Mouse (Mus musculus): ENCODE measurements around the gene Gm28035. TPM values are rescaled to one million over a fixed set of nuclear protein-coding genes. Genes with fewer than 3 reads are reported as not detected.

The Gm28035 gene
- polyA plus RNA-seq, 1 experiment: 8.6 TPM

DNA sequence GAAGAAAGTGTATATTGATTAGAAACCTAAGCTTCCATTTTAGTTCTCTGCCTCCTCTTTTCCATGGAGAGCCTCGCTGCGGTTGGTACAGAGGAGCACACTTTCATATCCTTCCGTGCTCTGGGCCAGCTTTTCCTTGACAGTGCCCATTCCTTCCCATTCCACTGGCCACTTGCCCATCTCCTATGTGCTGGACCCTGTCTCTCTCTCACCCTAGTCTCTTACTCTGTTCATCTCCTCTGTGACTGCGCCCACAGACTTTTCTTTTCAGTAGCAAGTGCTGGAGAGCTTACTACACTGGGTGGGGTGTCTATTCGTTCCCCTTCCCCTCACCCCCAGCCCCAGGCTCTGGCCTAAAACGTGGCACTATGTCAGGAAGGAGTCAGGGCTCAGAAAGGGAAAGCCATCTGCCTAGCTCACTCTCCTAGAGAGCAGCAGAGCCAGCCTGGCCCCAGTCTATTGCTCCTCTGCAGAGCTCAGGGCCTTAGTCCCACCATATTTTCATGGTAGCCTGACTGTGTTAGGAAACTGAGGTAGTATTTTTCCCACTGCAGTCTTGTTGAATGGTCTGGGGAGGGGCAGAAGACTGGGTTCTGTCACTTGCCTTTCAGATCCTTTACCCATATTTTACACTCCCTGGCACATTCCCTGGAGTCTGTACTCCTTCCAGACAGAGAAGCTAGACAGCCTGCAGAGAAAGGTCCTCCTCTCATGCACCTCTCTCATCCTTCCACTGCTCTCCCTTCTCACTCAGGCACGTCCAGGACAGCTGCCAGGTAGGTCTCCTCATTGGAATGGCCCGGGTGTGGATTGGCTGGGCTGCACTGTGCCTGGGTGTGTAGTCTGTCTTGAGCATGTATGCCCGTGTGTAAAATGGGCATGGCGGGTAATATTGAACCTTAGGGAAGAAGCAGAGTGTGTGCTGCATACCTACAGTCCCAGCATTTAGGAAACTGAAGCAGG is 10.1 kb downstream of the Gm28035 start:
- H3K27me3 ChIP-seq (ENCODE audit: control insufficient read depth, insufficient read depth, low read length): no peaks in the 10 kb centered on the region
- DNase-seq: peak in 1 of 2 experiments; percentile 34
- peaks cover 36% of the 10 kb centered on the region for H3K4me1 ChIP-seq (ENCODE audit: control insufficient read depth, insufficient read depth, low read length)
- H3K27ac ChIP-seq (ENCODE audit: insufficient read depth, low read length): peak overlapping the region; percentile 50; the same call in 1 of the 2 replicates
- H3K4me3 ChIP-seq (replicated peaks; ENCODE audit: insufficient read depth, low read depth, low read length): no peak overlapping the region
- WGBS: 26% methylated on average over 10 of the region's 10 CpGs
- TF ChIP-seq POLR2A (IDR thresholded peaks at IDR 0.05; ENCODE audit: borderline replicate concordance, insufficient read depth, low read length) (no peak), CTCF (IDR thresholded peaks at IDR 0.05; ENCODE audit: borderline replicate concordance, insufficient read depth, low read depth, low read length) (no peak)

DNA sequence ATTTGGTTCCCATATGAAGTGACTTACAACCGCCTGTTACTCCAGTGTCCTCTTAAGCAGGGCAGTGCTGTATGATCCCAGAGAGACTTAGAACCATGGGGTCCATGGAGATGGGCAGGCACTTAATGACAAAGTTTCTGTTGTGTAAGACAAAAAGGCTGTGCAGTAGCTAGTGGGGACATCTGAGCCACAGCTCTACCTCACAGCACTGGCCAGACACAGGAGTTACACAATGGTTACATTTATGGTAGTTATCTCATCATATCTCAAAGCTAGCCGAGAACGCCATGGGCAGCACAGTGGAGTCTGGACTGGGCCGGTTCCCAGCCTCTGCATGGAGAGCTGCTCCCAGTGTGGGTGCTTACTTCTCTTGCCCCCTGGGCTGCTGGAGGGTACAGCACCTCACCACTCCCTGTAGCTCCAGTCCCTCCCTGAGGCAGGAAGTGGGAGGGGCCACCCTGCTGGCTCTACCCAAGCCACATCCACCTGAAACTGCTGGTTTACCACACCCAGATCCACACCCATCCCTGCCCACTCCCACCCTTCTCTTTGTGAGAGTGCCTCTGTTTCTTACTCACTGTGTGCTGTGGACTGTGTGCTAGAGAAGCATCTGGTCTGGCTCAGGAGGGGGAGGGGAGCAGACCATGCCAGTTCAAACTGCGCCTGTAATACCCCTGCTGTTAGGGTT is 11.2 kb downstream of the Gm28035 start:
- no peak overlapping the region for H3K4me3 ChIP-seq (replicated peaks; ENCODE audit: insufficient read depth, low read depth, low read length)
- no peak overlapping the region for H3K27ac ChIP-seq (ENCODE audit: insufficient read depth, low read length)
- H3K4me1 ChIP-seq (ENCODE audit: control insufficient read depth, insufficient read depth, low read length): peaks cover 36% of the 10 kb centered on the region
- DNase-seq: no peak
- TF ChIP-seq POLR2A (IDR thresholded peaks at IDR 0.05; ENCODE audit: borderline replicate concordance, insufficient read depth, low read length) (no peak), CTCF (IDR thresholded peaks at IDR 0.05; ENCODE audit: borderline replicate concordance, insufficient read depth, low read depth, low read length) (no peak)
- WGBS: 60% methylated on average over 5 of the region's 5 CpGs
- no peaks in the 10 kb centered on the region for H3K27me3 ChIP-seq (ENCODE audit: control insufficient read depth, insufficient read depth, low read length)

DNA sequence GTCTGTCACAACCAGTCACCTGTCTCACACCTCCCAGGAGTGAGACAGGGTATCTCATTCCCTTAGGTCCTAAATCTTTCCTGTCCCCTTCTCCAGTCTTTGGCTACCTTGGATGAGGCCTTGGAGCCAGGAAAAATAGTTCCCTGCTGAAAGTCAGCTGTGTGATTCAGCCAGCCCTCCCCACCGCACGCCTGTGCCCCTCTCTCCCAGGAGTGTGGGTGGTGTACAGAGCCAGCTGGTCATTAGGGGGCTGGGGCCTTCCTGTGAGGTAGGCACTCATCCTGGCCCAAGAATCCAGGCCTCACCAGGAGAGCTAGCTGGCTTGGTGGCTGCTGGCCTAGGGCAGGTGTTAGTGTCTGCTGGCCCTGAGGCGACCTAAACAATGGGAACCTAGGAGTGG is 12.2 kb downstream of the Gm28035 start:
- no peak for TF ChIP-seq POLR2A (IDR thresholded peaks at IDR 0.05; ENCODE audit: borderline replicate concordance, insufficient read depth, low read length)
- no peak for TF ChIP-seq CTCF (IDR thresholded peaks at IDR 0.05; ENCODE audit: borderline replicate concordance, insufficient read depth, low read depth, low read length)
- no peak for DNase-seq
- Histone ChIP-seq H3K4me1 (ENCODE audit: control insufficient read depth, insufficient read depth, low read length) (peaks cover 33% of the 10 kb centered on the region), H3K27ac (ENCODE audit: insufficient read depth, low read length) (peak overlapping the region; percentile 48), H3K4me3 (replicated peaks; ENCODE audit: insufficient read depth, low read depth, low read length) (no peak overlapping the region), H3K27me3 (ENCODE audit: control insufficient read depth, insufficient read depth, low read length) (no peaks in the 10 kb centered on the region)
- 16% methylated on average over 3 of the region's 3 CpGs for WGBS

DNA sequence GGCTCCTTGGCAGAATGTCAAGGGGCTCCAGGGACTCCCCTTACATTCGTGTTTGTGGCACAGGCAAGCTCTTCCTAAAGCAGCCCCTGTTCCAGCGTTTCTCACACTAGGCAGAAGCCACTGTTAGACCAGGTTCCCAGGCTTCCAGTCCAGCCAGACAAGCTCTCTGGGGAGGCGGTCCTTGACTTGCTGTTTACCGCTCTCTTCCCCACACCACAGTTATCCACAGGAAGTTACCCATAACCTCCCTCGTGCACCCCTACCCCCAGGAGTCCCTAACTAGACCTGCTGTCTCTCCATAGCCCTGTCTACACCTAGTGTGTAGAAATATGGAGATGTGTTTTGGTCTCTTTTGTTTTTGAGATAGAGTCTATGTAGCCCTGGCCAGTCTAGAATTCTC is 13.4 kb downstream of the Gm28035 start:
- Histone ChIP-seq H3K27me3 (ENCODE audit: control insufficient read depth, insufficient read depth, low read length) (no peaks in the 10 kb centered on the region), H3K4me1 (ENCODE audit: control insufficient read depth, insufficient read depth, low read length) (peaks cover 37% of the 10 kb centered on the region), H3K4me3 (replicated peaks; ENCODE audit: insufficient read depth, low read depth, low read length) (no peak overlapping the region), H3K27ac (ENCODE audit: insufficient read depth, low read length) (no peak overlapping the region)
- no peak for DNase-seq
- no peak for TF ChIP-seq POLR2A (IDR thresholded peaks at IDR 0.05; ENCODE audit: borderline replicate concordance, insufficient read depth, low read length)
- TF ChIP-seq CTCF (IDR thresholded peaks at IDR 0.05; ENCODE audit: borderline replicate concordance, insufficient read depth, low read depth, low read length): no peak
- 59% methylated on average over 5 of the region's 5 CpGs for WGBS

DNA sequence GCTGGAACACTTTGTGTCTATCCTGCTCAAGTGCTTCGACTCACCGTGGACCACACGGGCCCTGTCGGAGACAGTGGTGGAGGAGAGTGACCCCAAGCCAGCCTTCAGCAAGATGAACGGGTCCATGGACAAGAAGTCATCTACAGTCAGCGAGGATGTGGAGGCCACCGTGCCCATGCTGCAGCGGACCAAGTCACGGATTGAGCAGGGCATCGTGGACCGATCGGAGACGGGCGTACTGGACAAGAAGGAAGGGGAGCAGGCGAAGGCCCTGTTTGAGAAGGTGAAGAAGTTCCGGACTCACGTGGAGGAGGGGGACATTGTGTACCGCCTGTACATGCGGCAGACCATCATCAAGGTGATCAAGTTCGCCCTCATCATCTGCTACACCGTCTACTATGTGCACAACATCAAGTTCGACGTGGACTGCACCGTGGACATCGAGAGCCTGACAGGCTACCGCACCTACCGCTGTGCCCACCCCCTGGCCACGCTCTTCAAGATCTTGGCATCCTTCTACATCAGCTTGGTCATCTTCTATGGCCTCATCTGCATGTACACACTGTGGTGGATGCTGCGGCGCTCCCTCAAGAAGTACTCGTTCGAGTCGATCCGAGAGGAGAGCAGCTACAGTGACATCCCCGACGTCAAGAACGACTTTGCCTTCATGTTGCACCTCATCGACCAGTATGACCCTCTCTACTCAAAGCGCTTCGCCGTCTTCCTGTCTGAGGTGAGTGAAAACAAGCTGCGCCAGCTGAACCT is 15.4 kb downstream of the Gm28035 start:
- H3K27ac ChIP-seq (ENCODE audit: insufficient read depth, low read length): no peak overlapping the region
- H3K27me3 ChIP-seq (ENCODE audit: control insufficient read depth, insufficient read depth, low read length): no peaks in the 10 kb centered on the region
- DNase-seq: no peak
- TF ChIP-seq CTCF (IDR thresholded peaks at IDR 0.05; ENCODE audit: borderline replicate concordance, insufficient read depth, low read depth, low read length) (no peak), POLR2A (IDR thresholded peaks at IDR 0.05; ENCODE audit: borderline replicate concordance, insufficient read depth, low read length) (no peak)
- H3K4me3 ChIP-seq (replicated peaks; ENCODE audit: insufficient read depth, low read depth, low read length): no peak overlapping the region
- H3K4me1 ChIP-seq (ENCODE audit: control insufficient read depth, insufficient read depth, low read length): peaks cover 34% of the 10 kb centered on the region
- WGBS: 96% methylated on average over 42 of the region's 42 CpGs

DNA sequence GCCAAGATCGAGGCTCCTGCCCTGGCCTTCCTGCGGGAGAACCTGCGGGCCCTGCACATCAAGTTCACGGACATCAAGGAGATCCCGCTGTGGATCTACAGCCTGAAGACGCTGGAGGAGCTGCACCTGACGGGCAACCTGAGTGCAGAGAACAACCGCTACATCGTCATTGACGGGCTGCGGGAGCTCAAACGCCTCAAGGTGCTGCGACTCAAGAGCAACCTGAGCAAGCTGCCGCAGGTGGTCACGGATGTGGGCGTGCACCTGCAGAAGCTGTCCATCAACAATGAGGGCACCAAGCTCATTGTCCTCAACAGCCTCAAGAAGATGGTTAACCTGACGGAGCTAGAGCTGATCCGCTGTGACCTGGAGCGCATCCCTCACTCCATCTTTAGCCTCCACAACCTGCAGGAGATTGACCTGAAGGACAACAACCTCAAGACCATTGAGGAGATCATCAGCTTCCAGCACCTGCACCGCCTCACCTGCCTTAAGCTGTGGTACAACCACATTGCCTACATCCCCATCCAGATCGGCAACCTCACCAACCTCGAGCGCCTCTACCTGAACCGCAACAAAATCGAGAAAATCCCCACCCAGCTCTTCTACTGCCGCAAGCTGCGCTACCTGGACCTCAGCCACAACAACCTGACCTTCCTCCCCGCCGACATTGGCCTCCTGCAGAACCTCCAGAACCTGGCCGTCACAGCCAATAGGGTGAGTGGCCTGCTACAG is 16.4 kb downstream of the Gm28035 start:
- DNase-seq: no peak
- 93% methylated on average over 30 of the region's 30 CpGs for WGBS
- H3K27ac ChIP-seq (ENCODE audit: insufficient read depth, low read length): no peak overlapping the region
- H3K4me3 ChIP-seq (replicated peaks; ENCODE audit: insufficient read depth, low read depth, low read length): no peak overlapping the region
- no peak for TF ChIP-seq CTCF (IDR thresholded peaks at IDR 0.05; ENCODE audit: borderline replicate concordance, insufficient read depth, low read depth, low read length)
- TF ChIP-seq POLR2A (IDR thresholded peaks at IDR 0.05; ENCODE audit: borderline replicate concordance, insufficient read depth, low read length): no peak
- H3K4me1 ChIP-seq (ENCODE audit: control insufficient read depth, insufficient read depth, low read length): peaks cover 33% of the 10 kb centered on the region
- H3K27me3 ChIP-seq (ENCODE audit: control insufficient read depth, insufficient read depth, low read length): no peaks in the 10 kb centered on the region
